In the genomic region with DNA sequence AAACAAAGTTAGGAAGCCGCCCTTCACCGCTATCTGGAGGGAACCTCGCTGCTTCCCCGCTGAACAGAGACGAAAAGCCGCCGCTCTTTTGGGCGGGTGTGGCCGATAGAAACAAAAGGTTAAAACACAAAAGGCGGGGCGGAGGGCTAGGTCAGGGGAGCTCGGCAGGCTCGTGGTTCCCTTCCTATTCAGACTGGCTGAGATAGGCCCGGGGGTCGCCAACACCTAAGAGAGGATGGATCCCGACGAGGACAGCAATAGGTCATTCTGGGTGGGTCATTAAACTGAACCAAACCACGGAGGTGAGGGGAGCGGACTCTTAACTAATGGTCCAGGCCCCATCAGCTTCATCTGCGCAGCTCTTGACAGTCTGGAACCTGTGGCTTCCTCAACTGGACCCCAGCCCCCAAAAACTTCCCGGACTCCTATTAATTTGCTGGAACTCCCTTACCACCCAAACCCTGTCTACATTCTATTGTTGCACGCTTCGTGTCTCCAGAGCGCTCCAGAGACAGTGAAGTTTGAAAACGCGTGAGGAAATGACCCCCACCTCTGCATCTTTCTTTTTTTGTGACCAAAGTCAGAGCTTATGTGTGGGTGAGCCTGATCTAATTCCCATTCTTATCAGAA, we compare ENCODE assay signal across 9 mouse cellular contexts.
DNase-seq lines count a peak whose midpoint lies in the region; ATAC-seq and TF ChIP-seq lines count a peak whose summit lies in the region.
"Had no signal": no experiment of that assay in that cellular context is flagged by ENCODE, and none has a peak within 500 bp of the region (broad histone marks: within the 10 kb centered on the region; RNA-seq: fewer than 3 reads in every experiment).

No protein-coding gene starts in this region.

- no peak for TF ChIP-seq EP300 in heart, postnatal 0 days (IDR thresholded peaks at IDR 0.05; ENCODE audit: low read depth)

- peak; percentile 30 for DNase-seq in gastrocnemius, postnatal 10 days
- no peak for DNase-seq in gastrocnemius, adult 8-10 months (ENCODE audit: low spot score in 2 of 2)
- peak; percentile 77 for DNase-seq in embryo, embryonic 10.5 days (ENCODE audit: low spot score)
- no peak for DNase-seq in heart, postnatal 0 days (ENCODE audit: low spot score)
- DNase-seq in midbrain, embryonic 11.5 days (ENCODE audit: low spot score, missing footprints), result peak; percentile 95
- DNase-seq in thymus, postnatal 10 days (ENCODE audit: low spot score in 2 of 2), result peak; percentile 59 to 68

- H3K9me3 ChIP-seq in heart, postnatal 0 days (replicated peaks; ENCODE audit: control insufficient read depth, low read length), result no peaks in the 10 kb centered on the region
- no peaks in the 10 kb centered on the region for H3K9me3 ChIP-seq in limb, embryonic 12.5 days
- H3K9me3 ChIP-seq in midbrain, embryonic 11.5 days (ENCODE audit: control insufficient read depth, low read length), result no peaks in the 10 kb centered on the region
- H3K9me3 ChIP-seq: G1E had no signal

- H3K36me3 ChIP-seq in heart, postnatal 0 days (replicated peaks; ENCODE audit: control insufficient read depth, insufficient read depth, low read length), result no peaks in the 10 kb centered on the region
- H3K36me3 ChIP-seq in limb, embryonic 12.5 days, result peaks cover 5% of the 10 kb centered on the region; the same call in 1 of the 2 replicates
- H3K36me3 ChIP-seq in midbrain, embryonic 11.5 days (ENCODE audit: control insufficient read depth, insufficient read depth, low read length), result no peaks in the 10 kb centered on the region
- H3K36me3 ChIP-seq: G1E had no signal

- ATAC-seq in heart, postnatal 0 days (ENCODE audit: insufficient read depth, low read depth), result no peak
- ATAC-seq in limb, embryonic 12.5 days (ENCODE audit: insufficient number of reproducible peaks, insufficient read depth, low FRiP score, low TSS enrichment, low read depth), result no peak
- ATAC-seq in midbrain, embryonic 11.5 days (ENCODE audit: low FRiP score), result peak; percentile 54
- ATAC-seq in frontal cortex, adult (ENCODE audit: low TSS enrichment), result no peak

- peak overlapping the region; percentile 59 for H3K4me3 ChIP-seq in heart, postnatal 0 days (ENCODE audit: low read depth, low read length)
- peak overlapping the region; percentile 65 for H3K4me3 ChIP-seq in limb, embryonic 12.5 days (replicated peaks)
- H3K4me3 ChIP-seq in midbrain, embryonic 11.5 days (ENCODE audit: low read depth, low read length), result peak overlapping the region; percentile 48

- no peak overlapping the region for H3K27ac ChIP-seq in heart, postnatal 0 days (ENCODE audit: low read depth)
- H3K27ac ChIP-seq in limb, embryonic 12.5 days, result peak overlapping the region; percentile 41; the same call in 1 of the 2 replicates
- peak overlapping the region; percentile 28; the same call in 1 of the 2 replicates for H3K27ac ChIP-seq in midbrain, embryonic 11.5 days (ENCODE audit: low read depth, low read length)

- H3K27me3 ChIP-seq in heart, postnatal 0 days (ENCODE audit: control insufficient read depth, insufficient read depth, low read length), result peaks cover 21% of the 10 kb centered on the region
- H3K27me3 ChIP-seq in limb, embryonic 12.5 days, result peaks cover 28% of the 10 kb centered on the region
- 0 out of 2 replicates have a peak, but pooled peaks cover 2% of the 10 kb centered on the region for H3K27me3 ChIP-seq in midbrain, embryonic 11.5 days (ENCODE audit: control insufficient read depth, insufficient read depth, low read length)

- peak overlapping the region; percentile 82 for H3K4me2 ChIP-seq in heart, postnatal 0 days (ENCODE audit: low read depth, low read length)
- H3K4me2 ChIP-seq in limb, embryonic 12.5 days, result peak overlapping the region; percentile 64
- H3K4me2 ChIP-seq in midbrain, embryonic 11.5 days, result peak overlapping the region; percentile 63

- 6% methylated on average over 26 of the region's 26 CpGs for WGBS in heart, postnatal 0 days
- under 1% methylated on average over 26 of the region's 26 CpGs for WGBS in limb, embryonic 12.5 days
- under 1% methylated on average over 26 of the region's 26 CpGs for WGBS in midbrain, embryonic 11.5 days

- no peak for TF ChIP-seq CTCF in heart, postnatal 0 days (IDR thresholded peaks at IDR 0.05; ENCODE audit: low read depth)

- peaks cover 13% of the 10 kb centered on the region for H3K4me1 ChIP-seq in heart, postnatal 0 days (ENCODE audit: control insufficient read depth, insufficient read depth)
- peaks cover 46% of the 10 kb centered on the region for H3K4me1 ChIP-seq in limb, embryonic 12.5 days (replicated peaks)
- peaks cover 29% of the 10 kb centered on the region for H3K4me1 ChIP-seq in midbrain, embryonic 11.5 days (ENCODE audit: control insufficient read depth, insufficient read depth, low read length)

- H3K9ac ChIP-seq in heart, postnatal 0 days (replicated peaks; ENCODE audit: low read depth, low read length), result peak overlapping the region; percentile 62
- peak overlapping the region; percentile 88 for H3K9ac ChIP-seq in limb, embryonic 12.5 days (replicated peaks)
- H3K9ac ChIP-seq in midbrain, embryonic 11.5 days (ENCODE audit: low read length), result peak overlapping the region; percentile 75

Comparison
In these comparisons a context has a peak if more than half of its experiments do, and no peak if none do; other contexts are left out.
1. DNase-seq: peak in gastrocnemius, postnatal 10 days (single experiment), embryo, embryonic 10.5 days (single experiment), midbrain, embryonic 11.5 days (single experiment) and thymus, postnatal 10 days (2 of 2); none in gastrocnemius, adult 8-10 months (0 of 2) and heart, postnatal 0 days (single experiment).
2. Peak in every context shown above with its lines, with median percentiles within 50 percentile points of each other: H3K4me2 ChIP-seq, H3K4me3 ChIP-seq and H3K9ac ChIP-seq.